Mouse (Mus musculus): ENCODE data around the gene Shisal2a.

The Shisal2a gene

DNA sequence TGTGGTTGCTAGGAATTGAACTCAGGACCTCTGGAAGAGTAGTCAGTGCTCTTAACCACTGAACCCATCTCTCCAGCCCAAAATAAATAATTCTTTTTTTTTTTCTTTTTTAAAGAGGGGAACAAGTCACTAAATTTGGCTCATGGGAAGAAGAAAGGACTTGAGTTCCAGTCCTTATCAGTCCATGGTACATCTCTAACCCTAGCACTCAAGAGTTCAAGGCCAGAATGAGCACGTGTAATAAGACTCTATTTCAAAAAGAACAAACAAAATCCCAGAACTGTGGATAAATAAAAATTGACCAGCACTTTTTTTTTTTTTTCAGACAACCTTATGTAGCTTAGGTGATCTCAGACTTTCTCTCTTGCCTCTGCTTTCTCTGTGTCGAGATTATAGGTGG lies 46.4 kb downstream of the Shisal2a start:
- WGBS = 66% methylated on average over 2 of the region's 2 CpGs

DNA sequence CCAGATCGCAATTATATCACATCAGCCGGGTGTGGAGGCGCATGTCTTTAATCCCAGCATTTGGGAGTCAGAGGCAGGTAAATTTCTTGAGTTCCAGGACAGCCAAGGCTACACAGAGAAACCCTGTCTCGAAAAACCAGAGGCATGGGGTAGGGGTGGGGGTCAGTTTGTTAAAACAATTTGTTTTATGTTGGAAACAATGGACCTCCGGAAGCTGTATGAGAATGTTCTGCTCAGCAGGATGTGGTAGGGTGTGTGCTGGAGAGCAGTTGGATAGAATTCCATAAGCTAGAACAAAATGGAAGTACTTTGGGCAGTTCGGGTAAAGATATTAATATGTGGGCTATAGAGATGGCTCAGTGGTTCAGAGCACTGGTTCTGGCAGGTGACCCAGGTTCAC lies 47.7 kb downstream of the Shisal2a start:
- WGBS = 78% methylated on average over 6 of the region's 6 CpGs

DNA sequence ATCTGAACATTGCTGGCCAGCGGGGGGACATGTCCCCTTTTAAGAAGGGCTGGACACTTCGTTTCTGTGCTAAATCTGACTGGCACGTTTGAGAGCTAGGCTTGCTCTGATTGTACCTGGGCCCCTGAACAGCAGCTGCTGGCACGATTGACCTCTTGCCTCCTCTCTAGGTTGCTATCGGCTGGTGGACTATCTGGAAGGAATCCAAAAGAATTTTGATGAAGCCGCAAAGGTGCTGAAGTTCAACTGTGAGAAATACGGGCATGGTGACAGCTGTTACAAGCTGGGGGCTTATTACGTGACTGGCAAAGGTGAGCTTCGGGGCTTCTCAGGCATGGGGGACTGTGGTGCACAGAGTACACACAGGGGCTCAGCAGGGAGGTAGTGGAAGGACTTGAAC lies 51.1 kb downstream of the Shisal2a start:
- 82% methylated on average over 9 of the region's 9 CpGs for WGBS

DNA sequence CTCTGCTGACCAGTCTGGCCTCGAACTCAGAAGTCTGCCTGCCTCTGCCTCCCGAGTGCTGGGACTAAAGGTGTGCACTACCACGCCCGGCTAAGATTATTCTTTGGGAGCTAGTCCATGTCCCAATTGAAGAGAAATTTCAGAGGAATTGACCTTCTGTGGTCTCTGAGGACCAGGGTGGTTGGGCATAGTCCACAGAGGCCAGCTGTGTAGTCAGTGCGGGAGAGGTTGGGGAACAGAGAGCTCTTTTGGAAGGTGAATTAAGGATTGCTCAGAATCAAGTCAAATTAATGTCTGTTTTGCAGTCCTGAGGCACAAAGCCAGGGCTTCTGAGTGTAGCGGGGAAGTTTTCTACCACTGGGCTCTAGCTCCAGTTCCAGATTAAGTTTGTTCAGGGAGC lies 53.3 kb downstream of the Shisal2a start:
- WGBS = 86% methylated on average over 6 of the region's 6 CpGs

DNA sequence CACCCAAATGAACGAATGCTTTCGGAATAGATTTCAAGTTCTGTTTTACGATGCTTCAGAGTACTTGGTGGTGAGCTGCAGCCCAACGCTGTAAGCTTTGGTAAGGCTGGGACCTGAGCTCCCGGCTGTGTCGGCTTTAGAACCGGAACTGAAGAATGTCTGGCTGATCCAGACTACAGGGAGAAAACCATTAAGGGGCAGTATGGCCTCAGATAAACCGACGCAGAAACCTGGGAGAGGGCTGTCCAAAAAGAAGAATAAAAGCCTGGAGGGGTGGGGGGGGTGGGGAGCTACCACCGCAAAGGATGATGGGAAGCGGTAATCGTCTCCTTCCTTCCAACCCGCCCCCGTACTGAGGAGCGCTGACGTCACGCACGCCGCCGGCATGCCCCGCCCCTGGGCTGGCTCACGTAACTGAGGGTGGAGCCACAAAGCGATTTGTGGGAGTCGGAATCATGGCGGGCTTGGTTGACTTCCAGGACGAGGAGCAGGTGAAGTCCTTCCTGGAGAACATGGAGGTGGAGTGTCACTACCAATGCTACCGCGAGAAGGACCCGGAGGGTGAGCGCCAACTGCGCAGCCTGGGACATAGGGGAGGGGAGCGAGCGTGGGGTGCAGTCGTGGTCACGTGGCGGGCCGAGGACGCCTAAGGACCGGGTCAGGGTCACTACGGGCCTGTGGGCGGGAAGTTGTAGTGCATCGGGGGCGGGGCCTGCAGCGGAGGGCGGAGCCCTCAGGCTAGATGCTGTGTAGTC lies 55.2 kb downstream of the Shisal2a start, which contains the start of gene Coa7:
Gene Coa7, plus strand, starts transcription at position 411 of the 755 bp plus-strand sequence.
- WGBS = 1% methylated on average over 45 of the region's 45 CpGs

DNA sequence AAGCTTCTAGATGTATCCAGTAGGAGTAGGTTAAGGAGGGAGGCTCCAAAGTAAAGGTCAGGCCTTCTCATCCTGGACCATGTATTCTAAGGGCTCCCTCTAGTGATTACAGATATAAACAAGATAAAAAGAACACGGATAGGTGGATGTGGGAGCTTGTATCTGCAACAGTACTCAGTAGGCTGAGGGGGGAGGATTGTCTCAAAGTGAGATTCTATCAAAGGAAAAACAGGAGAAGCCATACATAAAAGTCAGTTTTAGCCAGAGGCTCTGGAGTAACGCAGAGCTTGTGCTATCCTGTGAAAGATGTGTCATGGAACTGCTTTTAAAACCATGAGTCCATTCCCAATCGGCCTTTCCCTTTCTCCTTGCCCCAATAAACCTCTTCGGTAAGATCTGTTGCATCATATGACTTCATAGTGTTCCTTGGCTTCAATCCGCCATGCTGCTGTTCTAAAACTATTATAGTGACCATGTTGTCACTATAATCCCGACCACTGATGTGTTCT lies 56.0 kb downstream of the Shisal2a start:
- WGBS = 10% methylated on average over 6 of the region's 6 CpGs

DNA sequence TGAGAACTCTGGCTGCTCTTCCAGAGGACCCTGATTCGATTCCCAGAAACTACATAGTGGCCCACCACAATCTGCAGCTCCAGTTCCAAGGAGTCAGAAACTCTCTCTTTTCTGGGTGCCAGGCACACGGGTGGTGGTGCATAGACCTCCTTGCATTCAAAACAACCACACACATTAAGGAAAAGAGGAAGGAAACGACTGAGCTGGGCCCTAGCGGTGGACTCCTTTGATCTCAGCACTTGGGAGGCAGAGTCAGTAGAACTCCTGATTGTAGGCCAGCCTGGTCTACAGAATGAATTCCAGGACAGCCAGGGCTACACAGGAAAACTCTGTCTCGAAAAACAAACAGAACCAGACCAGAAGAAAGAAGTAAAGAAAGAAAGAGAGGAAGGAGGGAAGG lies 59.6 kb downstream of the Shisal2a start:
- WGBS = 57% methylated on average over 5 of the region's 5 CpGs

DNA sequence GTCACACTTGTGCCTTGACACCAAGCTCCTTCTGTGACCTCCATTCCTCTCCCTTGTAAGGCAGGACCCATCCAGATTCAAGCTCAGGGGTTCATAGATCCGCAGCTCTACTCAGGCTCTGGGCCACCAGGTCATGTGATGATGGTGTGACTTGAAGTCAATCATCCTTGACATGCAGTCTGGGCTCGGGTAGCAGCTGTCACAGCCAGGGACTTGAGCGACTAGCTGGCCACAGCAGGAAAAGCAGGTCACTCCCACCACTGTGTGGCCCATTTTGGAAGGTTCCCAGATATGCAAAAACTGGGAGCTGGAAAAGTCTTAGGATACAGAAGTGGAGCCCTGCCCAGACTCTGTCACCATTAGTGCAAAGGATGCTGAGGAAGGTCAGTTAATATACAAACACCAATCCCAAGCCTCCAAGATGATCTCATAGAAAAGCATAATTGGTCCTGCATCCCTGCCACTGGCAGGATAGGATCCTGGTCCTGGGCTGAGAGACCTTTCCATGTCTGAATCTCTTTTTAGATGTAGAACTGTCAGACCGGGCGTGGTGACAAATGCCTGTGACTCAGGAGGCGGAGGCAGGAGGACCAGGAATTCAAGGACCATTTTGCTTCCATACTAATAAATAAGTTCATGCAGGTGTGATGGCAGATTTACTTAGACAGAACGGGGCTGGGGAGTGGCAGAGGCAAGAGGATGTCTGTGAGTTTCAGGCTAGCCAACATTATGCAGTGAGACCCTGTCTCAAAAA lies 62.3 kb downstream of the Shisal2a start:
- 60% methylated on average over 7 of the region's 7 CpGs for WGBS

DNA sequence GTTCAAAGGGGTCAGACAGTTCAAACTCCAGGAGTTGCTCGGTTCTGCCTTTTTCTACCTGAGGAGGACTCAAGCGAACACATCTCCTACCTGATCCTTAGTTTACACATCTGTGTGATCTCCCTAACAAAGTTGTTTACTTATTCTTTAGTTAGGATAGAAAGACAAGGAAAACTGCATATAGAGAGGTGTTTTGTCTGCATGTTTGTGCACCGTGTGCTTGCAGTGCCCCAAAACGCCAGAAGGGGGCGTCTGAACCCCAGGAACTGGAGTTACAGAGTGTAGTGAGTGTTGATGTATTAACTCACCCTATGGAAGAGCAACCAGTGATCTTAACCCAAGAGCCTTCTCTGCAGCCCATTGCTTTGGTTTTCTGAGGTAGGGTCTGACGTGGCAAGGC lies 63.4 kb downstream of the Shisal2a start:
- WGBS = 81% methylated on average over 6 of the region's 6 CpGs

DNA sequence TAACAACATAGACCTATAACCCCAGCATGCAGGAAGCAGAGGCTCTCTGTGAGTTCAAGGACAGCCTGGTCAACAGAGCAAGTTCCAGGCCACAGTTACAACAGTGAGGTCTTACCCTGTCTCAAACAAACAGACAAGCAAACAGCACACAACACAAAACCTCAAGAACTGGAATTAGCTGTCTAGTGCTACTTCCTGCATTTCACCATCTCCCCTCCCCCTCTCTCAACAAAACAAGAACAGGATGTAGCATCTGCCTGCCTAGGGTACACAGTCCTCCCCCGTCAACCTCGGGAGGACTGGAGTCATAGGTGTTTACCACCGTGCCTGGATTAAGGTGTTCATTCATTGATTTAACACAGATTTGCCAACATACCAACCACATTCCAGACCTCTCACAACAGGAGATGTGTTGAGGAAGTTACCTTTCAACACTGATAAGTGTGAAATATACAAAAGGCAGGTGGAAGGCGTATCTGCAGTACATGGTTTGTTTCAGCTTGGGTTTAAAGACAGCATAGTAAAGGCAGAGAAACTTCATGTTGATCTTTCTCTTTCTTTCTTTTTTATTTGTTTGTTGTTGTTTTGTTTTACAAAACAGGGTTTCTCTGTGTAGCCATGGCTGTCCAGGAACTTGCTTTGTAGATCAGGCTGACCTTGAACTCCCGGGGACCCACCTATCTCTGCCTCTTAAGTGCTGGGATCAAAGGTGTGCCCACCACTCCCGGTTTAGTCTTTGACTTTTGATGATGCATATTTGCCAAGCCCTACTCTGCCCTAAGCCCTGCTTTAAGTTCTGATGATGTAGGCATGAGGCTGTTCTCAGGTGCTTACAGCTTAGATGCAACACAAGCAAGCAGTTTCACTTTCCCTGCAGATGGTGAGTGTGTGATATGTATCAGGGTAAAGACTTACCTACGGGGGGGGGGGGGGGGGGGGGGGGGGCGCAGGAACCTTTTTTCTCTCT lies 64.2 kb downstream of the Shisal2a start:
- WGBS = 69% methylated on average over 8 of the region's 8 CpGs

Data from cerebral cortex, adult 2 months (tissue).